33 mouse cellular contexts compared by ENCODE assay signal in genomic region chr9:121923443-121923842, GRCm38 (mm10). TPM values are rescaled to one million over a fixed set of nuclear protein-coding genes. Genes with fewer than 3 reads are reported as not detected.
DNase-seq lines count a peak whose midpoint lies in the region; ATAC-seq lines count a peak whose summit lies in the region.
"Had no signal": no experiment of that assay in that cellular context is flagged by ENCODE, and none has a peak within 500 bp of the region (broad histone marks: within the 10 kb centered on the region; RNA-seq: fewer than 3 reads in every experiment).

No protein-coding gene starts in this region.

- H3K27me3 ChIP-seq in liver, embryonic 15.5 days: no peaks in the 10 kb centered on the region
- H3K27me3 ChIP-seq: embryonic facial prominence, embryonic 12.5 days; embryonic facial prominence, embryonic 15.5 days; forebrain, embryonic 12.5 days had no signal

- H3K9me3 ChIP-seq in liver, embryonic 15.5 days (replicated peaks): no peaks in the 10 kb centered on the region
- H3K9me3 ChIP-seq: embryonic facial prominence, embryonic 12.5 days; embryonic facial prominence, embryonic 15.5 days; forebrain, embryonic 12.5 days; hindbrain, embryonic 10.5 days had no signal

- intact Hi-C loops in heart, postnatal 36 days (cut with DNase I): no loop called here

- 52% methylated on average over 8 of the region's 8 CpGs for WGBS in liver, embryonic 15.5 days (ENCODE audit: insufficient replicate concordance)

- H3K9ac ChIP-seq in liver, embryonic 15.5 days: no peak overlapping the region
- H3K9ac ChIP-seq: embryonic facial prominence, embryonic 12.5 days; embryonic facial prominence, embryonic 15.5 days; forebrain, embryonic 12.5 days; hindbrain, embryonic 14.5 days had no signal

- 0 out of 2 replicates have a peak overlapping the region, but pooled peaks have one; percentile 5 for H3K4me2 ChIP-seq in liver, embryonic 15.5 days
- H3K4me2 ChIP-seq: embryonic facial prominence, embryonic 12.5 days; embryonic facial prominence, embryonic 15.5 days; forebrain, embryonic 12.5 days; heart, embryonic 11.5 days; hindbrain, embryonic 14.5 days had no signal

- peak; percentile 72 for ATAC-seq in liver, embryonic 15.5 days (ENCODE audit: insufficient read depth)
- ATAC-seq: CD4-positive, CD25-positive, alpha-beta regulatory T cell, adult 4 months; forebrain, embryonic 16.5 days; hindbrain, postnatal 0 days; inflammation-experienced regulatory T-cells, adult 6 months had no signal

- peak; percentile 49 for DNase-seq in heart, adult 11 months
- DNase-seq in heart, postnatal 36 days: no peak
- DNase-seq in lung, postnatal 36 days: peak; percentile 21
- no peak for DNase-seq in lung, postnatal 10 days
- DNase-seq in left cerebral cortex, adult 11 months (ENCODE audit: low spot score): no peak
- DNase-seq in spleen, adult 12 weeks (ENCODE audit: low spot score): no peak
- DNase-seq: adrenal gland, adult 8-10 months; cerebellum, adult 11 months; cerebellum, adult 2 months; cerebellum, adult 9-11 months; cerebellum, postnatal 25 days; gastrocnemius, postnatal 10 days had no signal

- peak overlapping the region; percentile 76 for H3K27ac ChIP-seq in liver, embryonic 15.5 days (replicated peaks)
- H3K27ac ChIP-seq: embryonic facial prominence, embryonic 12.5 days; embryonic facial prominence, embryonic 15.5 days; forebrain, embryonic 12.5 days; hindbrain, embryonic 10.5 days; hindbrain, embryonic 14.5 days; hindbrain, postnatal 0 days had no signal

- H3K36me3 ChIP-seq in liver, embryonic 15.5 days (replicated peaks): no peaks in the 10 kb centered on the region
- H3K36me3 ChIP-seq: embryonic facial prominence, embryonic 12.5 days; embryonic facial prominence, embryonic 15.5 days; forebrain, embryonic 12.5 days; hindbrain, embryonic 10.5 days had no signal

- H3K4me3 ChIP-seq in liver, embryonic 15.5 days (replicated peaks): no peak overlapping the region
- H3K4me3 ChIP-seq: embryonic facial prominence, embryonic 12.5 days; embryonic facial prominence, embryonic 15.5 days; forebrain, embryonic 12.5 days; hindbrain, embryonic 10.5 days had no signal

- H3K4me1 ChIP-seq in liver, embryonic 15.5 days (replicated peaks): peaks cover 17% of the 10 kb centered on the region
- H3K4me1 ChIP-seq: embryonic facial prominence, embryonic 15.5 days; forebrain, embryonic 12.5 days had no signal

RNA-seq across cellular contexts. Expression of gene Cyp8b1, which starts 7.3 kb away (rescaled TPM):
- total RNA-seq in heart, postnatal 36 days (2021): not detected
- polyA plus RNA-seq in liver, embryonic 15.5 days (2015; fragmentation: Nextera tagmentation; extraction: Ambion mirVana): 4.4 and 9.5 TPM in 2 replicates
- total RNA-seq: common myeloid progenitor, adult 5-6 weeks; gastrocnemius, adult 18-20 months; gastrocnemius, postnatal 10 days; gastrocnemius, postnatal 36 days; granulocyte monocyte progenitor cell, adult 5-6 weeks; heart, adult 8-10 months; heart, postnatal 25 days; hindbrain, postnatal 0 days; MEL had no signal
- polyA plus RNA-seq: C2C12; CD4-positive, CD25-positive, alpha-beta regulatory T cell, adult 4 months; cerebellum, adult 2 months; embryonic facial prominence, embryonic 12.5 days; embryonic facial prominence, embryonic 15.5 days; forebrain, embryonic 12.5 days; forebrain, embryonic 16.5 days; heart, embryonic 11.5 days; heart, embryonic 14.5 days; heart, postnatal 0 days; hindbrain, embryonic 10.5 days; hindbrain, embryonic 14.5 days; hindbrain, postnatal 0 days; inflammation-experienced regulatory T-cells, adult 6 months had no signal

RNA-seq across cellular contexts. Expression of gene Ackr2, which starts 25.3 kb away (rescaled TPM):
- 1 to 10 TPM; 1.6 to 1.9 TPM for total RNA-seq in heart, postnatal 36 days (2021)
- 0.45 and 0.53 TPM in 2 replicates for polyA plus RNA-seq in liver, embryonic 15.5 days (2015; fragmentation: Nextera tagmentation; extraction: Ambion mirVana)
- total RNA-seq: common myeloid progenitor, adult 5-6 weeks; granulocyte monocyte progenitor cell, adult 5-6 weeks; MEL had no signal
- polyA plus RNA-seq: C2C12; CD4-positive, CD25-positive, alpha-beta regulatory T cell, adult 4 months; heart, embryonic 11.5 days; inflammation-experienced regulatory T-cells, adult 6 months had no signal

RNA-seq across cellular contexts. Expression of gene Fam198a, which starts 27.3 kb away (rescaled TPM):
- total RNA-seq in heart, postnatal 36 days (2021): 1 to 10 TPM in 1 of 2 experiments, under 1 TPM in 1; 0.95 to 1.8 TPM
- 0.24 and 0.55 TPM in 2 replicates for polyA plus RNA-seq in liver, embryonic 15.5 days (2015; fragmentation: Nextera tagmentation; extraction: Ambion mirVana)
- total RNA-seq: common myeloid progenitor, adult 5-6 weeks; granulocyte monocyte progenitor cell, adult 5-6 weeks had no signal
- polyA plus RNA-seq: C2C12 had no signal

Comparison
In these comparisons a context has a peak if more than half of its experiments do, and no peak if none do; other contexts are left out.
1. DNase-seq: peak in heart, adult 11 months (single experiment) and lung, postnatal 36 days (single experiment); none in heart, postnatal 36 days (0 of 2), lung, postnatal 10 days (single experiment), left cerebral cortex, adult 11 months (single experiment) and spleen, adult 12 weeks (single experiment).